Mouse (Mus musculus): ENCODE data around the gene Hrk.

The Hrk gene

GRCm38 (mm10) chr5:118164581-118164980 is at the start of gene Hrk:
Gene Hrk, plus strand, starts transcription at chr5:118164648.
- DNase-seq: no peak

GRCm38 (mm10) chr5:118118351-118118750 is 46.1 kb upstream of the Hrk start:
- no peak for DNase-seq

GRCm38 (mm10) chr5:118118922-118119321 is 45.5 kb upstream of the Hrk start:
- DNase-seq: no peak

GRCm38 (mm10) chr5:118120670-118121069 is 43.8 kb upstream of the Hrk start:
- no peak for DNase-seq

GRCm38 (mm10) chr5:118121928-118122327 is 42.5 kb upstream of the Hrk start:
- no peak for DNase-seq

GRCm38 (mm10) chr5:118123096-118123495 is 41.4 kb upstream of the Hrk start:
- DNase-seq: no peak

- DNase-seq: no peak
These were observed 37.8 kb upstream of the Hrk start for GRCm38 (mm10) chr5:118126671-118127070.

GRCm38 (mm10) chr5:118128208-118128607 is 36.2 kb upstream of the Hrk start:
- DNase-seq: no peak

- DNase-seq: no peak
These were observed 35.8 kb upstream of the Hrk start for GRCm38 (mm10) chr5:118128651-118129050.

GRCm38 (mm10) chr5:118136391-118136790 is 28.1 kb upstream of the Hrk start:
- DNase-seq: no peak

- DNase-seq: no peak
These were observed 24.8 kb upstream of the Hrk start for GRCm38 (mm10) chr5:118139630-118140029.

GRCm38 (mm10) chr5:118142471-118142870 is 22.0 kb upstream of the Hrk start:
- DNase-seq: no peak

- DNase-seq: no peak
These were observed 21.0 kb upstream of the Hrk start for GRCm38 (mm10) chr5:118143211-118144026.

GRCm38 (mm10) chr5:118144327-118144726 is 20.1 kb upstream of the Hrk start:
- DNase-seq: no peak

GRCm38 (mm10) chr5:118144770-118145169 is 19.7 kb upstream of the Hrk start:
- no peak for DNase-seq

- DNase-seq: no peak
These were observed 19.0 kb upstream of the Hrk start for GRCm38 (mm10) chr5:118145458-118145857.

GRCm38 (mm10) chr5:118145999-118146679 is 18.3 kb upstream of the Hrk start:
- DNase-seq: no peak

- no peak for DNase-seq
These were observed 17.2 kb upstream of the Hrk start for GRCm38 (mm10) chr5:118147264-118147663.

GRCm38 (mm10) chr5:118149711-118150110 is 14.7 kb upstream of the Hrk start:
- DNase-seq: peak; percentile 48

- DNase-seq: peak; percentile 91
These were observed 9.4 kb upstream of the Hrk start, which contains the start of gene Fbxw8 for GRCm38 (mm10) chr5:118154839-118155564. Gene Fbxw8, minus strand, starts transcription at chr5:118155464.

GRCm38 (mm10) chr5:118155565-118155947 is 8.9 kb upstream of the Hrk start:
- no peak for DNase-seq

GRCm38 (mm10) chr5:118156976-118157375 is 7.5 kb upstream of the Hrk start:
- DNase-seq: peak; percentile 48

GRCm38 (mm10) chr5:118160691-118161090 is 3.8 kb upstream of the Hrk start:
- peak; percentile 40 for DNase-seq

GRCm38 (mm10) chr5:118165462-118165861 is 1.0 kb downstream of the Hrk start:
- DNase-seq: no peak
